Mouse (Mus musculus): ENCODE measurements at regions not wholly inside any gene's neighbourhood (a gene's known extent, or its start where the extent isn't known, plus 50 kb on each side); places are given as distances from the start of the nearest gene placed in this dataset.

GRCm38 (mm10) chr7:111242646-111243045 is 159.8 kb upstream of the Eif4g2 start:
- no peak for DNase-seq (ENCODE audit: low read depth, low spot score)

- DNase-seq (ENCODE audit: low read depth, low spot score) = peak; percentile 26
These were observed 158.7 kb upstream of the Eif4g2 start for GRCm38 (mm10) chr7:111241538-111241937.

- no peak for DNase-seq (ENCODE audit: low read depth, low spot score)
These were observed 157.5 kb upstream of the Eif4g2 start for GRCm38 (mm10) chr7:111240234-111240826.

GRCm38 (mm10) chr7:111237819-111238218 is 155.0 kb upstream of the Eif4g2 start:
- DNase-seq (ENCODE audit: low read depth, low spot score) = no peak

DNA sequence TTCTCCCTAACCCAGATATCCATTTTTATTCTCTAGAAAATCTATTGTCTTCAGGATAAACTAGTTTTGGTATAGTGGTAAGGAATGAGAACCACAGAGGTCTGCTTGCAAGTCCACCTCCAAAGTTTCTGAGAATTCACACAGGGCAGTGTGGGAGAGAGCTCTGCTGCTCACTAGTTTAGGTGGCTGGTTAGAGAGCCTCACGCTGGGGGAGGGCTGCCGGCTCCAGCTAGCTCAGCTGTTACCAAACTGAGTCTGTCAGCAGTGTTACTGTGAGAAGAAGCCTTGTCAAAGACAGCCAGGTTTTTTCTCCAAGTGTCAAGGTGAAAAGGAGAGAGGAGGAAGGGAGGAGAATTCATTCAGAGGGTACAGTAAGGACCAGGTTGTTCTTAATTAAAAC is 147.8 kb upstream of the Eif4g2 start:
- DNase-seq (ENCODE audit: low read depth, low spot score) = no peak

- DNase-seq (ENCODE audit: low read depth, low spot score) = no peak
These were observed 144.3 kb upstream of the Eif4g2 start for GRCm38 (mm10) chr7:111227082-111227481.

GRCm38 (mm10) chr7:111226026-111226656 is 143.3 kb upstream of the Eif4g2 start:
- no peak for DNase-seq (ENCODE audit: low read depth, low spot score)

DNA sequence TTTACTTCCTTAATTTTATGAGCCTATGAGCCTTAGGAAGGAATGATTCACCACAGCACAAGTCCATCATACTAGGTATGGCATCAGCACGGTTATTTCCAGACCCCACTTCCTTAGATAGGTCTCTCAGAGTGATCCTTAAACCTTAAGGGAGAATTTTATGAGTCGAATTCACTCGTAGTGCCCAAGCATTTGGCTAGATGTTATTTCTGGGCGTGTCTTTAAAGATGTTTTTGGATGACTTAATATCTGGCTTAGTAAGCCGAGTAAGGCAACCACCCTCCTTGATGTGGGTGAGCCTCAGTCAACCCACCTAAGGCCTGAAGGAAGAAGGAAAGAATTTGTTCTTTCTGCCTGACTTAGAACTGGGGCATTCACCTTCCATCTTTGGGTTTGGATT is 132.8 kb upstream of the Eif4g2 start:
- DNase-seq (ENCODE audit: low read depth, low spot score) = no peak

- DNase-seq (ENCODE audit: low read depth, low spot score) = no peak
These were observed 131.5 kb upstream of the Eif4g2 start for GRCm38 (mm10) chr7:111214226-111214906.

DNA sequence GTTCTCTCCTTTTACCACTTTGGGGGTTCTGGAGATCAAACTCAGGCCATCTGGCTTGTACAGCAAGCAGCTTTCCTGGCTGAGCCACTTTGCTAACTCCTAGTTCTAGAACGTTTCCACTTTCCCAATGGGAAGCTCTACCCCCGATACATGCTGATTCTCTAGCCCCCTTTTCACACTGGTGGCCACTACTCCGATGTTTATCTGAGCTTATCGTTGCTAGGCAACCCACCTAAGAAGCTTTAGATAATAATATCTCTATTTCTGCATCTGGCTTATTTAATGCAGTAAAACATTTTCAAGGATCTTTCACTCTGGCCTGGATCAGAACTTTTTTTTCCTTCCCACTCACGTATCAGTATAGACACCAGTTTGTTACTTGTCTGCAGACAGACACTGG is 129.4 kb upstream of the Eif4g2 start:
- DNase-seq (ENCODE audit: low read depth, low spot score) = no peak

DNA sequence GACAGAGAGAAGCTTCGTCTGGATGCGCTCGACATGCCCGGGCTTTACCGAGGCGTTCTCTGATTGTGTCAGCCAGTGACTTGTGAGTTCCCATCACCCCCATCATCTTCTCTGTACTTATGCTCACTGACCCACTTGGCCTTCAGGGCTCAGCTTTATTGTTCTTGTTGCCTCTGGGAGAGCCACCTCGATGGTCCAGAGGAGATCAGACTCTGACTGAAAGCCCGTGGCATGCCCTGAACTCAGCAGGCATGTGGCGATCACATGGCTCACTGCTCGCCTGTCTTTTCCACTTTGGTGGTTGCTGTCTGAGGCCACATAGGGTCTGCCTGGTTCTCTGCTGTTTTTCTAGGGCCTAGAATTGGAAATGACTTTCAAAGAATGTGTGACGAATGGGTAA is 128.8 kb upstream of the Eif4g2 start:
- no peak for DNase-seq (ENCODE audit: low read depth, low spot score)

GRCm38 (mm10) chr7:111210282-111210681 is 127.5 kb upstream of the Eif4g2 start:
- DNase-seq (ENCODE audit: low read depth, low spot score) = no peak

DNA sequence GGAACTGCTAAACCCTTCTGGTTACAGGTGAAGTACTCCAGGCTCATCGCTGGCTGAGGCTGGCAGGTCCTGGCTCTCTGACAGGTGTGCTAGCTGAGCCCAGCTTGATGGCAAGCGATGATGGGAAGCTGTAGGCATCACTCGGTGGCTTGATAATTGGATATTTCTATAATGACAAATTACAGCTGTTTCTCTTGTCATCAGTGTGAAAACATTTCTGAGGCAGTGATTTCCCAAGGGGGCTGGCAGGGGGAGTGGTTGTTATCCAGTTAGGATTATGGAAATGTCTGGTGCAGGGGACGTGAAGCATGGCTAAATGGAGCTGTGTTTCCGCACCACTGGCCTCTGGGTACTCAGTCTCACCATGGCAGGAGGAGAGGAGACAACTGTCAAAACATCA is 123.0 kb upstream of the Eif4g2 start:
- no peak for DNase-seq (ENCODE audit: low read depth, low spot score)

GRCm38 (mm10) chr7:111198608-111199355 is 116.0 kb upstream of the Eif4g2 start:
- no peak for DNase-seq (ENCODE audit: low read depth, low spot score)

DNA sequence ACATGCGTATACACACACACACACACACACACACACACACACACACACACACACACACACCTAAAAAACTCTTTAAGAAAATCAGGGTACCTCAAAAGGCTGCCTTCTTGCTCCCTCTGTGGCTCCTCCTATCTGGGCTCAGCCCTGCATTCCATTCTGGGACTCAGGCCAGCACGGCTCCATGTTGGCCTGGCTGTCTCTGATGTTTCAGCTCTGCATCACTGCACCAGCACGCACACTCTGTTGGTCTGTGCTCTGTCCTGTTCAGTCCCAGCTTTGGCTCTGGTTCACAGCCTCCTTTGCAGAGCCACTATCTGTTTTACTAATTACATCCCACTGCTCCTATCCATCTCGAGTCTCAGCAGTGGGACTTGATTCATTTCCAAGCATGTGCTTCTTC is 108.8 kb upstream of the Eif4g2 start:
- no peak for DNase-seq (ENCODE audit: low read depth, low spot score)

DNA sequence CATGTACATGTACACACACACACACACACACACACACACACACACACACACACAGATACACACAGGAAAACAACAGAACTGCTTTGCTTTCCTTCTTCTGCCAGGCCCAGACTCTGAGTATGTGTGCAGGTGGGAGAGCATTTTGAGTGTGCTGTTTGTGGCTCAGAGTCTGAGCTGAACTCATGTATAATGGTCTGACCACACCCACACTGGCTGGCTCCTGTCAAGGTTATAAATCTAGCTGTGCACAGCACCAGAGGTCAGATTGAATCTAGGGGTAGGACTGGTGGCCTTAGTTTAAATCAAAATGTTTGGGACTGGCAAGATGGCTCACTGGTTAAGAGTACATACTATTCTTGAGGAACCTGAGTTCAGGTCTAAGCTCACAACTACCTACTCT is 108.4 kb upstream of the Eif4g2 start:
- no peak for DNase-seq (ENCODE audit: low read depth, low spot score)

DNA sequence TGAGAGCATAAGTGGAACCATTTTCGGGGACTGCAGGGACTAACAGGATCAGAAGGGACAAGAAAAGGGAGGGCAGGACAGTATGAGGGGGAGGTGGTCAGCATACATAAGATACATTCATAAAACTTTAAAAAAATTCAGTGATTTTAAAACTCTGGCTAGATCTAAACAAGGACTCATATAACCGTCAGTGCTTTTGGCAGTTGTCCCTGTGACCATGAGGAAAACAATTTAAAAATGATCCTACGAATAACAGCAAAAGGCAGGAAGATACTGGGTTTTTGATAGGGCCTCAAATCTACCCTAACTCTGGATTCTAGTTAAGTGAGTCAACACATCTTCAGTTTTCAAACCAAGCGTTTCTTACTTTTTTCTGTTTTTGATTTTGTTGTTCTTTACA is 106.9 kb upstream of the Eif4g2 start:
- DNase-seq (ENCODE audit: low read depth, low spot score) = no peak

DNA sequence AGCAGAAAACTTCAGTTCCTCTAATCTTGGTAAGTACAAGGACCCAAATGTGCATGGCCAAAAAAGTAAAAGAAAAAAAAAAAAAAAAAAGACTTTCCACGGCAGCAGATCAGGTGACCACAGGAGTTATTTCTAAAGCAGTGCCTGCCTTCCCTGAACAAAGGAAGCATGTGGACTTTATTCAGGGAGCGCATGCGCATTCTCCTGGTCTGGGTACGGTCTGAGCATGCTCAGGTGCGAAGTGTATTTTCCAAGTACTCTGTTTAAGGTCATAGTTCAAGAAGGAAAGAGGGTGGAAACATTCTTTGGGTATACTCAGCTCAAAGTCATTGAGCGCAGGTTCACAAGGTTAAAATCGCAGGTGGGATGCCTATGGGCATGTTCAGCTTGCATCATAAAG is 103.1 kb upstream of the Eif4g2 start:
- no peak for DNase-seq (ENCODE audit: low read depth, low spot score)

DNA sequence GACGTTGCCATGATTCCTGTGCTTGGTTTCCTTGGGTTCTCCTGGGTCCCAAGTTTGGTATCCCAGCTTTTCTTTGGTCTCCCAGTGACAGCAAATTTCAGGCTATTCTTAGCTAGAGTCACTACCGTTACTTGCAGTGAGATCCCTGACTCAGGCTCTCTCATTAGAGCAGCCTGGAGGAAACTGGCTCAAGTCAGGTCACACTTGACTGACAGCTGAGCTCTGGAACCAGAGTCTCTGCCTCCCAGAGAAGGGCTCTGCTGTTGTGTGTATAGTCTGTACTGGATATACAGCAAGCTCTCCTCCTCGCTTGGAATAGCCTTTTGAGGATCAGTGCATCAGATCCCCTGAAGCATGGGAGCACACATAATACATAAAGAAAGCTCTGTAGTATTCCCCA is 100.7 kb upstream of the Eif4g2 start:
- no peak for DNase-seq (ENCODE audit: low read depth, low spot score)

GRCm38 (mm10) chr7:111182319-111182718 is 99.5 kb upstream of the Eif4g2 start:
- peak; percentile 43 for DNase-seq (ENCODE audit: low read depth, low spot score)

DNA sequence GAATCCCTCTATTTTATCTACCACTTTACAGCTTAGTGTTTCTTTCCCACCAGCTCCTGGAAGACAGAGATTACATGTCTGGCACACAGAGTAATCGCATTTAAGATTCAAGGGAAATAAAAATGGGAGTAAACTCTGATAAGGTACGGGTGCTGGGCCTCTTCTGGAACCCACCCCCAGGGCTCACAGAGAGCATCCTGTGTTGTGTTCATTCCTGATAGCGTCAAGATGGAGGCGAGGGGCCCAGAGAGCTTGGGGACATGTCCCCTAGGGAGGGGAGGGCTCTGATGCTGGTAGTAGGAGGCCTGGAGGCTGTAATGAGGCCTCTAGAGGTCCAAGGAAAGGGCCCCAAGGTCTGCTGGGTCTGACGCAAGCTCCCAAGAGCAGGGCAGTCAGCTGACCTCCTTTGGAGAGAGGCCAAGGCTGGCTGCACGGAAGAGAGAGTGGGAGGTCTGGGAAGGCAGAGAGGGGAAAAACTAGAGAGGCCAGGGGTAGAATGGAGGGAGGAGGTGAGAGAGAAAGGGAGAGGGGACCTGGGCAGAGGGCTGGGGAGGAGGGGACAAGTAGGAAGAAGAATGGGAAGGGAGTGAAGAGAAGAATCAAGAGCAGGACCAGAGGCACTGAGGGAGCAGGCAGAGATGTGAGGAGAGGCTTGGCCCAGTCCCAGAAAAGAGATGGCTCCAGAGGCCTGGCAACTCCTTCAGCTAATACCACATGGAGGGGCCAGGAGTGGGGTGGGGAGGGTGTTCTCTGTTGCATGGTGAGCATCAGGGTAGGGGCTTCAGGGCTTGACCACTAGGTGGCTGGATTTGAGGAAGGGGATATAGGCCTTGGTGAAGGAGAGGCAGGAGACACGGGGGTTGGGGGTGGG is 96.8 kb upstream of the Eif4g2 start:
- DNase-seq (ENCODE audit: low read depth, low spot score) = no peak
